Mouse (Mus musculus) bone marrow macrophage, adult 2 months (primary cell): Measurements from ENCODE around the gene Rab3c.

Source experiments
- CTCF ChIP-seq: IDR thresholded peaks from 2 replicates; pipeline ENCODE4 v1.5.1; 2012; ENCODE audit warnings: low read depth, mild to moderate bottlenecking, low read length, moderate library complexity
- POLR2A ChIP-seq: IDR thresholded peaks from 2 replicates; pipeline ENCODE4 v1.6.1; 2012; ENCODE audit warnings: mild to moderate bottlenecking, low read depth, low read length, borderline replicate concordance

- no peak for TF ChIP-seq CTCF
- no peak for TF ChIP-seq POLR2A
These were observed 245.9 kb downstream of the Rab3c start for GRCm38 (mm10) chr13:110034885-110035284.
